Mouse (Mus musculus) erythroblast, embryonic 14.5 days (primary cell): Measurements from ENCODE around the gene Polk.

Experiments used
- GATA1 ChIP-seq: IDR thresholded peaks from 2 replicates; pipeline ENCODE4 v1.6.1; 2012; ENCODE audit warnings: low read length, inconsistent platforms, mixed read lengths
- TAL1 ChIP-seq: IDR thresholded peaks from 3 replicates; pipeline ENCODE4 v1.6.1; 2012; ENCODE audit warnings: low read length, inconsistent platforms, mixed read lengths

GRCm38 (mm10) chr13:96506313-96506712 lies 36.1 kb downstream of the Polk start:
- no peak for TF ChIP-seq GATA1
- TF ChIP-seq TAL1: no peak
